Mouse (Mus musculus) forebrain, embryonic 16.5 days (tissue): Measurements from ENCODE around the gene Gm5152. TPM values are rescaled to one million over a fixed set of nuclear protein-coding genes. Genes with fewer than 3 reads are reported as not detected.
"Not testable (repeated sequence)": the region's sequence is repeated elsewhere in the genome, so short reads cannot be mapped to it uniquely, and the experiment has no call there.

Experiments
- ATAC-seq: fragments of 200-750 bp; cut with Nextera tagmentation; 2 replicates; pipeline ENCODE4 v1.8.0; 2017; ENCODE audit warnings: mild to moderate bottlenecking, moderate library complexity
- H3K27ac ChIP-seq: fragments of 300-500 bp; sonication (generic); 2 replicates; pipeline ENCODE4 v1.5.1; 2014; ENCODE audit warnings: low read length, control low read depth
- H3K27me3 ChIP-seq: fragments of 300-500 bp; sonication (generic); replicated peaks from 2 replicates; pipeline ENCODE4 v1.6.1; 2014; ENCODE audit warnings: low read length; ENCODE audit not compliant: control insufficient read depth, insufficient read depth
- H3K36me3 ChIP-seq: fragments of 300-500 bp; sonication (generic); 2 replicates; pipeline ENCODE4 v1.6.1; 2014; ENCODE audit not compliant: control insufficient read depth, insufficient read depth
- H3K4me1 ChIP-seq: fragments of 300-500 bp; sonication (generic); replicated peaks from 2 replicates; pipeline ENCODE4 v1.6.1; 2014; ENCODE audit warnings: low read length; ENCODE audit not compliant: control insufficient read depth, insufficient read depth
- H3K4me2 ChIP-seq: fragments of 300-500 bp; sonication (generic); 2 replicates; pipeline ENCODE4 v1.6.1; 2014; ENCODE audit warnings: mild to moderate bottlenecking, low read length, control low read depth
- H3K4me3 ChIP-seq: fragments of 300-500 bp; sonication (generic); replicated peaks from 2 replicates; pipeline ENCODE4 v1.5.1; 2014; ENCODE audit warnings: mild to moderate bottlenecking, low read length, control low read depth
- H3K9ac ChIP-seq: fragments of 300-500 bp; sonication (generic); replicated peaks from 2 replicates; pipeline ENCODE4 v1.6.1; 2014; ENCODE audit warnings: low read depth, low read length, control low read depth
- H3K9me3 ChIP-seq: fragments of 300-500 bp; sonication (generic); 2 replicates; pipeline ENCODE4 v1.6.1; 2016; ENCODE audit warnings: low read length; ENCODE audit not compliant: control insufficient read depth
- WGBS: fragments of 180-500 bp; shearing (Covaris S2); extraction: QIAGEN DNeasy Blood & Tissue Kit; methylation state at CpG from one replicate; pipeline ENCODE4 v1.1.7; 2014; 5-methylcytosine and 5-hydroxymethylcytosine counted together
- polyA plus RNA-seq: library from polyadenylated mRNA; unstranded; fragments of >200 nt; fragmentation: Nextera tagmentation; extraction: Ambion mirVana; gene quantifications from 2 replicates; pipeline ENCODE4 v1.2.1, GENCODE M21; 2015

The Gm5152 gene
- not detected in 2 replicates for polyA plus RNA-seq

- ATAC-seq, H3K9me3 ChIP-seq, H3K36me3 ChIP-seq, H3K4me2 ChIP-seq, H3K27me3 ChIP-seq, H3K9ac ChIP-seq, H3K4me1 ChIP-seq, H3K4me3 ChIP-seq, H3K27ac ChIP-seq: not testable (repeated sequence)
- WGBS: no CpG with 5 or more reads among the region's 1 CpGs
Measured at GRCm38 (mm10) chr5:10246426-10246825, at the start of gene Gm5152. Gene Gm5152 (minus strand): TSS chr5:10246526.

GRCm38 (mm10) chr5:10254768-10255167, 8.4 kb upstream of the Gm5152 start:
- H3K36me3 ChIP-seq, H3K9me3 ChIP-seq, H3K27me3 ChIP-seq, H3K4me2 ChIP-seq, H3K9ac ChIP-seq, H3K4me3 ChIP-seq, H3K4me1 ChIP-seq, ATAC-seq, H3K27ac ChIP-seq: not testable (repeated sequence)
- WGBS: 90% methylated on average over 1 of the region's 1 CpGs

- not testable (repeated sequence) for H3K9ac ChIP-seq, H3K4me1 ChIP-seq, H3K27me3 ChIP-seq, H3K4me2 ChIP-seq, H3K27ac ChIP-seq, ATAC-seq, H3K9me3 ChIP-seq, H3K36me3 ChIP-seq, H3K4me3 ChIP-seq
Measured at GRCm38 (mm10) chr5:10245770-10246169, 556 bp downstream of the Gm5152 start.

GRCm38 (mm10) chr5:10240436-10240835, 5.9 kb downstream of the Gm5152 start:
- not testable (repeated sequence) for H3K9ac ChIP-seq, H3K27me3 ChIP-seq, H3K4me2 ChIP-seq, H3K4me3 ChIP-seq, H3K4me1 ChIP-seq, H3K27ac ChIP-seq, H3K9me3 ChIP-seq, H3K36me3 ChIP-seq, ATAC-seq
- 93% methylated on average over 3 of the region's 3 CpGs for WGBS

GRCm38 (mm10) chr5:10220317-10220716, 26.0 kb downstream of the Gm5152 start:
- no peaks in the 10 kb centered on the region for H3K27me3 ChIP-seq
- H3K9me3 ChIP-seq: no peaks in the 10 kb centered on the region
- ATAC-seq: no peak
- H3K4me3 ChIP-seq: no peak overlapping the region
- no peak overlapping the region for H3K4me2 ChIP-seq
- H3K4me1 ChIP-seq: no peaks in the 10 kb centered on the region
- no peak overlapping the region for H3K27ac ChIP-seq
- H3K36me3 ChIP-seq: no peaks in the 10 kb centered on the region
- no peak overlapping the region for H3K9ac ChIP-seq

- H3K4me1 ChIP-seq: no peaks in the 10 kb centered on the region
- WGBS: 90% methylated on average over 1 of the region's 1 CpGs
- no peaks in the 10 kb centered on the region for H3K36me3 ChIP-seq
- no peak overlapping the region for H3K4me3 ChIP-seq
- no peak for ATAC-seq
- H3K4me2 ChIP-seq: no peak overlapping the region
- no peaks in the 10 kb centered on the region for H3K9me3 ChIP-seq
- no peak overlapping the region for H3K9ac ChIP-seq
- no peaks in the 10 kb centered on the region for H3K27me3 ChIP-seq
- H3K27ac ChIP-seq: no peak overlapping the region
Measured at GRCm38 (mm10) chr5:10203067-10203466, 43.3 kb downstream of the Gm5152 start.

- 93% methylated on average over 1 of the region's 1 CpGs for WGBS
- H3K9ac ChIP-seq: no peak overlapping the region
- H3K36me3 ChIP-seq: no peaks in the 10 kb centered on the region
- no peak overlapping the region for H3K4me2 ChIP-seq
- no peaks in the 10 kb centered on the region for H3K4me1 ChIP-seq
- H3K9me3 ChIP-seq: no peaks in the 10 kb centered on the region
- no peaks in the 10 kb centered on the region for H3K27me3 ChIP-seq
- no peak overlapping the region for H3K4me3 ChIP-seq
- H3K27ac ChIP-seq: no peak overlapping the region
- no peak for ATAC-seq
Measured at GRCm38 (mm10) chr5:10196880-10197279, 49.4 kb downstream of the Gm5152 start.
